Mouse (Mus musculus) right cerebral cortex, postnatal 25 days (tissue): Measurements from ENCODE around the gene Gm43191.
"Not testable (repeated sequence)": the region's sequence is repeated elsewhere in the genome, so short reads cannot be mapped to it uniquely, and the experiment has no call there.

Experiments used
- DNase-seq: peaks from one replicate; pipeline ENCODE4 v3.0.0; 2022

The Gm43191 gene

DNA sequence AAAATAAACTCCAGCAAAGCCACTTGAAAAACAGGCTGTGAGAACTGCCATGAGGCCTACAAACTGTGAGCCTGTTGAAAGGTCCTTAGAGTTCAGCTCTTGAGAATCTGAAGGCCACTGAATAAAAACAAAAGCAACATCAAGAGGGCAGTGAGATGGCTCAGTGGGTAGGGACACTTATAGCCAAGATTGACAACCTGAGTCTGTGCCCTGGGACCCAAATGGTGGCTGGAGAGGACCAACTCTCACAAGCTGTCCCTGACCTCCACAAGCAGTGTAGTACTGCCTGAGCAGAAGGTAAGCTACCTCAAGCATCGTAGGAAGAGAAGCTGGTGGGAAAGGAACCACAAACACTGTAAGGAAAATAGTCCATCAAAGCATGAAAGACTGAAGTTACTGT, at the start of gene Gm43191:
TSS of gene Gm43191 (minus strand) at position 101 of the 400 bp plus-strand sequence.
- DNase-seq = no peak

DNA sequence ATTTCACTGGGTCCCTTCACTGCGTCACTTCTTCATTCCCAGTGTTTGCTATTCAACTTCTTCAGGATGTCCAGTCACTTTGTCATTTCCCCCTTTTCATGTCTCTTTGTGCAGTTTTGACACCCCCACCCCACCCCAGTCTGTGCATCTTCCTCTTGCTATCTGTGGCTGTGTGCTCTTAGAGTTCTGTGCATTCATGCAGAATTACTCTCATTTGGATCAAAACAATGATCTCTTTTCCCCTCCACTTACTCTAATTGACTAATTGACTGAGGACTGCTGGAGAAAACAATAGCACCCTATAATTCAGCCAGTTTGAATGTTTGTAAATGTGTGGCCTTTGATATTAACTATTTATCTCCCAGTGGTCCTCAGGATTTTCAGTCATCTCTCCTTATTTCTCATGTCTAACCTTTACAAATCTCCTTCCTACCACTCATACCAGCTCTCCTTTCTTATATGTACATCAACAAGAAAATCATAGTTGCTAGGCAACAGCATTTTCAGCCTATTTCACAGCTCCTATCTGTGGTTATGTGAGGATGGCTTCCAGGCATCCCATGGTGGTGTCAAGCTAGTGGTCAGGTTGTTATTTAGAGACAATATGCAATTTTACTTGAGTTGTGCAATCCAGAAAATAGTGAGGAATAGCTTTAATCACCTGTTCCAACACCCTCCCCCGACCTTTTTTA, 48.6 kb upstream of the Gm43191 start:
- DNase-seq = no peak

DNA sequence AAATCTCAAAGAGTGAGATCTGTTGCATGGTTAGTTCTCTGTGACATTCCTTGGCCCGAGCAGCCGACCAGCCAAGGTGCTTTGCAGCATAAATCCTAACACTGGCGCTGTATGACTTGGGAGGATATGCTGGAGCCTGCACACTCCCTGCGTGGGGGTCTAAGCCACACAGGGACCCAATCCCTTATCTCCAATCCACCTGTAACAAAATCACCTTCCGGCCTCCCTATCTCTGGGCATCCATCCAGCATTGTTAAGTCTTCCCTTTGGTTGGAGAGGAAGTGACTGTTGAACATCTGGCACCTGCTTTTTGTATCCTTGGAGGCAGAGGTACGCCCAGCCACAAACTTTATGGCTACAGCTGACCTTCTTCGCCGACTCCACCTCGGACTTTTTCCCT, 45.7 kb upstream of the Gm43191 start:
- no peak for DNase-seq

- no peak for DNase-seq
Measured at GRCm38 (mm10) chr3:116723496-116724481, 42.7 kb upstream of the Gm43191 start.

- DNase-seq = no peak
Measured at GRCm38 (mm10) chr3:116722980-116723379, 41.9 kb upstream of the Gm43191 start.

GRCm38 (mm10) chr3:116718951-116719350, 37.9 kb upstream of the Gm43191 start:
- DNase-seq = no peak

GRCm38 (mm10) chr3:116713031-116713430, 32.0 kb upstream of the Gm43191 start:
- no peak for DNase-seq

DNA sequence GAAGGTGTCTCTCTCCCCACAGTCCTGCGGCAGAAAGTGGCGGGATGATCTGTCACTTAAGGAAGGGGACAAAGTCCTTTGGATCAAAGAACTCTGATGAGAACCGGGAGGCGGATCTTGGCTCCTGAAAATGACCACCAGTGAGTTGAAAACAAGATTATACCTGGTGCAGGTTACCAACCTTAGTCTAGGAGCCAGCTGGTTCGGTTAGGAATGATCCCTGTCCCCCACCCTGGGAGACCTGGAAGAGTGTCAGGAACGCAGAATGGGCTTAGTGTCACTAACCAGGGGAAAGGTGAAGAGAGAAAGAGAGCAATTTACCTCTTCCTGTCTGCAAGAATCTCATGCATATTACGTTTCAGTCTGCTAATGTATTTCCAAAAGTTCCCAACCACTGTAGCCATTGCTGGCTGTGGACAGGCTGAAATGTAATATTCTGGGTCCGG, 31.4 kb upstream of the Gm43191 start, which contains the start of gene Slc35a3:
TSS of gene Slc35a3 (minus strand) at position 396 of the 446 bp plus-strand sequence.
- no peak for DNase-seq

- DNase-seq = peak; percentile 86
Measured at GRCm38 (mm10) chr3:116711624-116712435, 30.8 kb upstream of the Gm43191 start.

DNA sequence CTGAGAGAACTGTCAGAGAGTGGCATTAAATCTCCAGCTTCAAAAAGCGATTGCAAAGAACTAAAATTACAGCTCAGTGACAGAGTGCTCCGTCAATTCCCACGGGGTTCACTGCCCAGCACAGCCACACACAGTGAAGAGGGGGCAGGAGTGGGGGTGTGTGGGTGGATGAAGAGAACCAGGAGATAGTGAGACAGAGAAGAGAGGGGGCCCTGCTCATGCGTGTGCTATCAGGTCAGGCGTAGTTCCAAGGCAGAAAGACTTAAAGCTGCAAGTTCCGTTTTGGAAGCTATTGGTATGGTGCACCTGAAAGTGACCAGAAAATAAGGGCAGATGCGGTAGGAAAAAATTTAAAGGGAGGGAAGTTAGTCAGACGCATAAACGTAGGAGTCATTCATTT, 29.9 kb upstream of the Gm43191 start:
- DNase-seq = no peak

- DNase-seq = no peak
Measured at GRCm38 (mm10) chr3:116705637-116706204, 24.7 kb upstream of the Gm43191 start.

DNA sequence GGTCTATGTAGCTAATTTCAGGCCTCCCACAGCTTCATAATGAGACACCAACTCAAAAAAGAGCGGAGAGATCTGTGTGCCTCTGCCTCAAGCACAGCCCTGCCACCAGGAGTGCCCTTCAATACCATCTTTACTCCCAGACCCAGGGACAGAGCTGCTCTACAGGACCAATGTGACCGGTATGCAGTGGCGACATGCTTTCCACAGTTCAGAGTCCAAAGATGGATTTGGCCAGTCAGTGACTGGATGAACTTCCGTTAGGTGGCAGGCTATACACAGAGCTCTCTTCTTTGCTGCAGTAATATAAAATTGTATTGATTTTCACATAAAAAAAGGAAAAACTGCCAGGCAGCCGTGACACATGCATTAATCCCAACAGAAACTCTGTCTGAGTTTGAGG, 22.8 kb upstream of the Gm43191 start:
- DNase-seq = no peak

GRCm38 (mm10) chr3:116702647-116703272, 21.7 kb upstream of the Gm43191 start:
- no peak for DNase-seq

DNA sequence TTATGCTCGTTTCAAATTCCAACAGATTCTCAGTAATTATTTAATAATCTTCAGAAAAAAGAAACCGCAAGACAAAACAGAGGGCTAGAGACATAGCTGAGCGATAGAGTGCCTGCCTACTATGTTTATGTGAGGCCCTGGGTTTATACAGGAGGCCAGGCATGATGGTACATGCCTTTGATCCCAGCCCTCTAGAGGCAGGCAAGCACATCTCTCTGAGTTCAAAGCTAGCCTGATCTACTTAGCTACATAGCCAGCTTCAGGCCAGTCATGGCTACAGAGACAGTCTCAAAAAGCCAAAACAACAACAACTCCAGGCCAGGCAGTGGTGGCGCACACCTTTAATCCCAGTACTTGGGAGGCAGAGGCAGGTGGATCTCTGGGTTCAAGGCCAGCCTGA, 20.5 kb upstream of the Gm43191 start:
- no peak for DNase-seq

DNA sequence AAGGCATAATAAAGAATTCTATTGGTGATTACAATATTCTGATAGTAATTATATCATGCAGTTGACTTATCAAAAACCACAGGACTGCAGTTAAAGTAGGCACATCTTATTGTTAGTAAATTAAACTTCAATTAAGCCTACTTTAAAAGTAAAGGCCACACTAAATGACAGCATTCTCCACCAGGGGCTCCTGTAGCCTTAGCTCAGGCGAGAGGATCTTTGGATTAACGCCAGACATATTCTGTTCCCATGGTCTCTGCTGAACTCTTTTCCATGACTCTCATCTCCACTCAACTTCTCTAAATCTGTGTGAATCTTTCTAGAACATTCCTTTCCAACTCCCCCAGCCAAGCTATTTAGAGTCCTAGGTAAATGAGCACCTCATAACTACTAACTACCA, 17.7 kb upstream of the Gm43191 start:
- DNase-seq = no peak

GRCm38 (mm10) chr3:116695666-116695985, 14.6 kb upstream of the Gm43191 start:
- DNase-seq = no peak

- no peak for DNase-seq
Measured at GRCm38 (mm10) chr3:116694955-116695665, 14.1 kb upstream of the Gm43191 start.

DNA sequence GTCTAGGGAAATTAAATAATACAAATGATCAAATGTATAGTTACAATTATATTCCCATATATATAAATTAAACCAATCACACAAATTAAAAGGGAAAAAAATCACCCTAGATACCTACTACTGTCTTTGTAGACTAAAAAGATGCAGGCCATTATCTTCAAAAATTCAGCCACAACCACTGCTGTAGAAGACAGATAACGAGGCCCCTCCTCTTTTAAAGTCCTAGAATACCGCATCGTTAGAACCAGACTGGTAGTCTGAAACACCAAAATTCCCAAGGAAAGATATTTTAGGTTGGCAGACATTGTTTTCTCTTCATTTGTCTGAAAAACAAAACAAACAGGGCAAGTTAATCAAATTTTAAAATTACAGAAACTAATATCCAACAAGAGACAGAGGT, 13.3 kb upstream of the Gm43191 start:
- no peak for DNase-seq

DNA sequence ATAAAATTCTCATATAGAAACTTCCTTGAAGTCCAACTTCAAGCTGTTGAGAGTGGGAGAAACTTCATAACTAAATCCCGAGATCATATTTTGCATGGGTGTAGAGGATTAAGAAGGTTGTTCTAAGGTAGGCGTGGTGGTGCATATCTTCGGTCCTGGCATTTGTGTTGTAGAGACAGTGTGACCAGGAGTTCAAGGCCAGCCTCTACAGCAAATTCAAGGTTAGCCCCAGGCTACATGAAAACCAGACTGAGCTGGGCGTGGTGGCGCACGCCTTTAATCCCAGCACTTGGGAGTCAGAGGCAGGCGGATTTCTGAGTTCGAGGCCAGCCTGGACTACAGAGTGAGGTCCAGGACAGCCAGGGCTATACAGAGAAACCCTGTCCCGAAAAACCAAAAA, 16.8 kb downstream of the Gm43191 start:
- not testable (repeated sequence) for DNase-seq

DNA sequence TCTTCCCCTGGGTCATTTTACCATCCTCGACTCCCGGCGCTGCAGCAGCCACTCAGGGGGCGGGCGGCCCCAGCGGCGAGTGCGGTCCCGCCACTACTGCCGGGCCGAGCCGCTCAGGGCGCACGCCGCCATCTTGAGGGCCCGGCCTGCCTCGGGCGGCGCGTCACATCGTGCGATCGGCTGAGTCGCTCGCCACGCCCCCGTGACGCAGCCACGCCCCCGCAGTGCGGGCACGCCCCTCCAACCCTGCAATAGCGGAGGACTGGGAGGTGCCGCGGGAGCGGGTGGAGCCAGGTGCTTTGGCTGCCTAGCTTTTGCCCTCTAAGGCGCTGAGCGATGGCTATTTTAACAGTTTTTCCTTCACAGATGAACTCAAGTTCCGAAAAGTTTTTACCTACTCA, 18.6 kb downstream of the Gm43191 start, which contains the start of gene Mfsd14a:
TSS of gene Mfsd14a (minus strand) at position 215 of the 401 bp plus-strand sequence.
- peak; percentile 99 for DNase-seq

DNA sequence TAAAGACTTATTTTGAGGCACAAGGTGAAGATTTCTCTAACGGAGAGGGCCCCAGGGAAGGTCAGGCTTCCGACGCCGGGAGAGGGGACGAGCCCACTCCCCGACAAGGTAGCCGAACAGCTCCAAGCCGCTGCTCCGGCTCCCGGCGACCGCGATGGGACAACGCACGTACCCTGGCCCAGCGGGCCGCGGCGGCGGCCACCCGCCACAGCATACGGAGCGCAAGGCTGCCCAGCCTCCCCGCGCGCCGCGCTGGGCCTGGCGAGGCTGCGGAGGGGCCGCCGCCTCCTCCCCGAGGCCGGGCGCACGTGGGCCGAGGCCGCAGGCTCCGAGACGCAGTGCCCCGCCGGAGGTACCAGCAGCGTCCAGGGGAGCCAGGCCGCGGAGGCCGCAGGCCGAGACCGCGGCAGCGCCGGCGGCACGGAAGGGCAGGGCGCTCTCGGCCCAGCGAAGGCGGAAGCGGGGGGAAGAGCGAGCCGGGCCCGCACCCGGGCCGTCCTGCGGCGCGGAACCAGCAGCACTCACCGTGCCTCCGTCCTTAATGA, 19.1 kb downstream of the Gm43191 start:
- no peak for DNase-seq
